Mouse (Mus musculus) lung, postnatal 14 days (tissue): Measurements from ENCODE around the gene Mllt3.
A peak's percentile ranks its signal among the peaks of the same experiment; 100 is the strongest.

Source experiments
- DNase-seq: peaks from one replicate; pipeline ENCODE4 v3.0.0; 2021

The Mllt3 gene

DNA sequence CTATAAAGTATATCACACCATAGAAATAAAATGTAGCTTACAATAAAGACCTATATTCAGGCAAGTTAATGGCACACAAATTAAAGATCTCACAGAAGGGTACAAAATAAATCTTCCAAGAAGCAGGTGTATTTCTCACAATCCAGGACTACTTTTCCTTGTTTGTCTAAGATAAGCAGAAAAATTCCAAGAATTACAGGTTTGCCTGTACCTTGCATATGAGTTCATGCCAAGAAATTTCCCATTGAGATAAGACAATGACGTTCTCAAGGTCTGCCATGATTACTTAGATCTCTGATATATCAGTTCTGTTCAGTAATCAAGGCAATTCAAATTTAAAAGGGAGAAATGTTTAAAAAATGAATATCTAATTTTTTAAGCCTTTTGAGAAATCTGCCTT, 272.9 kb downstream of the Mllt3 start:
- no peak for DNase-seq

DNA sequence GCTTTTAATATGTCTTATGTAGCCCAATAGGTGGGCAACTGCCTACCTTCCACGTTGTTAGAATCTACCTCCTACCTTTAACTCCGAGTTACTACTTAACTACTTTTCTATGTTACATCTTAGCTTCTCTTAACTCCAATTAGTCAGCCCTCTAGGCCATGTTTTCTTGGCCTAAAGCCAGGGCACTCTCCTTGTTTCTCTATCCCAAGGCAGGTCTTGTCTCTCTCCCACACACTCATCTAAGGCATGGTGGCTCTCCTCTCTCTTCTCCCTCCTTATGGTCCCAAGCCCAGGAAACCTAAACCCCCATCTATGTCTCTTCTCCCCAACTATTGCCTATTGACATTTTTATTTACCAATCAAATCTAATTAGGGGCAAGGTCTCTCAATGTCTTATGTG, 273.5 kb downstream of the Mllt3 start:
- DNase-seq: no peak

DNA sequence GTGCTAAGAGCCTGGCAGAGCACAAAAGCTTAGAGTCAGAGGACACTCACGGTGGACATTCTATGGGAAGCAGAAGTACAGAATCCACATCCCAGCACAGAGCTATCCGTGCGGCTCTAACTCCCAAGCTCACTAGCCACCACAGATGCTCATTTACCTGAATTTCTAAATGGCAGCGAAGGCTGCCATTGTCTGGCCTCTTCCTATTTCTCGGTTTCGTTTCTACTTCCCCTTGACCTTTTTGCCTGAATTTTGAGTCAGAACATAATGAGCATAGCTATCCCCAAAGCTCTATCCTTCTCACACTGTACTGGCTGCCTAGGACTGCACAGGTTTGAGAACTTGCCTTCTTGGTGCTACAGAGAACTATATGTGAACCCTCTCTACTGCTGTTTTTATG, 274.1 kb downstream of the Mllt3 start:
- no peak for DNase-seq

DNA sequence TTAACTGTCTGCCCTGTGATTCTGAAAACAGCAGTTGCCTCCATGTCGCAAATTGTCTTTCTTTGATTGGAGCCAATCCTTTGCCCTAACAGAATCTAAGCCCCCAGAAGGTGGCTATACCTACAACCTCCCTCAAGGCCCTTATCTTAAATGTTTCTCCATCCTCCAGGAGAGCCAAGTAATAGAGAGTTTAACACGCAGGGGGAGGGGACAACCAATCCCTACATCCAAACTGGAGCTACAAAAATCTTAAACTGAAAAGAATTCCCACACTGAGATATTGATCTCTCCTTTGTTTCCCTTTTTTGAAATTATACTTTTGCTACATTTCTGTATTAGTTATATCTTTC, 281.7 kb downstream of the Mllt3 start:
- no peak for DNase-seq

DNA sequence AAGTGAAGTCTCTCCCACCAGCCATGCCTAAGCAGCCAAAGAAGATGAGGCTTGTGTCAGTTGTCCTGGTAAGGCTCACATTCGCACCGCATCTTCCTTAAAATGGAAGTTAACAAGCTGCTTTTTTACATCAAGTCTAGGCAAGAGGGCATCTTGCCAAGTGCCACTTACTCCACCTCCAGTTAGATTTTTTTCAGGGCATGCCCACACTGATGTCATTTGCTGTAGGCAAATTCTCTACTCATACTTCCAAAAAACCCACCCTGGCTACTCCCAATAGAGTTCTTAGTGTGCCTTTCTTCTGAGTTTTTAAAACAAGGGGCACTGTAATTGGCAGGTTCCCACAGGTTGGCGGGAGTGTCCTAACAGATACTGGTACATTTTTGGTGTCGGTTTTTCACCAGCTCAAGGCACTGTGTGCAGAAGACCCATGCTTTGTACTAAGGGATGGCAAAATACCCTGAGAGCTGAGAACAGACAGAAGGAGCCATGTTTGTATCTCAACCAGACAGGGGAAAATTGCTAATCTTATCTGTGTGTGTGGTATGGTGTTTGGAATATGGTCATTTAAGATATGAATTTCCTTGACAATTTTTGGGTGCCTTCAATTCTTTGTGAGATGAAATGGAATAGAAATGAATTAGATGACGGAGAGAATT, 282.2 kb downstream of the Mllt3 start:
- DNase-seq: no peak

DNA sequence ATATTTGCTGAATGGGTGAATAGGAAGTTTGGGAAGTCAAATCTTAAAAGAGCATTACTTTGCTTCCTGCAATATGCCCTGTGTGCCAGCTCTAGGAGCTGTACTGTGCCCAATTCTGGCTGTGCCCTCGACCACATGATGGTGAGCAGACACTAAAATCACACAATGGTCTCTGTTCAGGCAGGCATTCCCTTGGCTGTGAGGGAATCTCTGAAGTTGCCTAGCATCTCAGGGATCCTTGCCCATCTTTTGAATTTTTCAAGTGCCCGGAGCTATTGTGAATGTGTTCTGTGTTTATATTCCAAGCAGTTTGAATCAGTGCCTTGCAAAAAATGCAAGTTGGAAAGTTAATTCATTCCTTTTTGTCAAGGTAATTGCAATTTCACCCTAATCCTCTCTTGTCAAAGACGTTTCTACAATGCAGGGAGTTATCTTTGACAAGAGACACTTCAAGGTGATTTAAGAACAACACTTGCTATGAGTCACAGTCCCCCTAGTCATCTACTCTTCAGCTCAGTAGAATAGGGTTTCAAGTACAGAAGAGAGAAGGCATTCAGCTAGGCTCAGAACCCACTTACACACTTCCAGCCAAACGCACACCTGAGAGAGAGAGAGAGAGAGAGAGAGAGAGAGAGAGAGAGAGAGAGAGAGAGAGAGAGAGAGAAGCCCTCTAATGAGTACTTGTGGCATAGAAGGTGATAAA, 283.5 kb downstream of the Mllt3 start:
- DNase-seq: no peak

DNA sequence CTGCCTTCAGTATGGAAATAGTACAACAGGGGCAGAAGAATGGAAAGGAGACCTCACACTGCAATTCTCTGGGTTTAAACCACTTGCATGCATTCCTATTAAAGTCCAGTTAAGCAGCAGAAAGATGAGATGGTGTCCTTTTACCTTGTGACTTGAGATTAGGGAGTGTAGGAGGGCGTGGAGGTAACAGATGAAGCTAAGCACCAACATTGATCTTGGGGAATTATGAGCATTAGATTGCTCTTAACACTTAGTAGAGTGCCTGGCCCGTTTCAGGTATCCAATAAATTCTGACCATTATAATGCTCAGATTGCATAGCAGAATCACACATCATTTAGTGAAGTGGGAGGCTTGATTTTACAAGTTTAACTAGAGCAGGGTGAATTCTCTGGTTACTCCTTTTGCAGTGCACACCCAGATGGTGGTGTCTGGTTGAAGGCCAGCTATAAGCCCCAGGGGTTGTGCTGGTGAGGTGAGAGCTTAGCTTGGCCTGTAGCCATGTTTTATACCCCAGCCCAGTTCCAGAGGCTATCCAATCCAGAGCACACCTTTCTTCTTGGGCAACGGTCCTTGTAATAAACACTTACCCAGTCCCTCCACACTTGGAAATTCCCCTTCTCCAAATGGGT, 288.0 kb downstream of the Mllt3 start:
- DNase-seq: no peak

DNA sequence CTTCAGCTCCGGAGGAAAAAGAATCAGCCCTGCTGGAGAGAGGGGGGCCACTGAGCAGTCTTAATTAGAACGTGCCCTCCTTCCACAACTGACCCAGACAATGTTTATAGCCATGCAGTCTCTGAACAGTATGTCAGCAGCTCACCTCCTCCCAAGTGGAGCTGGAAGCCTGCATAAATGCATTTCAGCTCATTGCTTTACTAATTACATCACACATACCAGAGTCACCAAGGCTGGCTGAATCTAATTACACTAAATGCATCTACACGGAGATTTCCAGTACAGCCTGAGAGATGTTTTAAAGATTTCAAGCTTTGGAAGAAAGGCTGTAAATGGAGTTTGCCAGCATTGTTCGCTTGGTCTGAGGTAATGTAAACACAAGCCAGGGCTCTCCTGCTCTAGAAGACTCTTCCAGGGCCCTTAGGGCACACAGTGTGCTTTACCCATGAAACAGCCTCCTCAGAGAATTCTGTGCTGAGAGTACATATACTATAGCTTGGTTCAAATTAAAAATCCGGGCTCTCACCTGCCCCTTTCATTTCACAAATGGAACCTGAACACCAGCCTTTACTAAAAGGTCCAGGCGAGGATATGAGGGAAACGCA, 293.5 kb downstream of the Mllt3 start:
- DNase-seq: no peak

DNA sequence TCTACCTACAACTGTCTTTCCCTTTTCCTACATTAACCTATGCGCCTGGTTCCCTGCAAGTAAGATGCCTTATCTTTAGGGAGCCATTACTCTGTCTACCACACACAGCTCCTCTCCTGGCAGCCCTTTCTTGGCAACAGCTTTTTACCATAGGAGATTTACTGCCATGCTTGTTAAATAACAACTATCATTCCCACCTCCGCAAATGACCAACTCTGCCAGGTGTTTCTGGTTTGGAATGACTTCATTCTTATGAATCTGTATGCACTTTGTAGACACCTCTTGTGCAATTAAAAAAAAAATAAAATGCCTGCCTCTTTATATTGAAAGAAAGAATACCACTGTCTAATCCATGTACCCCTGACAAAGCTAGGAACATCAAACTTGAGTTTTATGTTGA, 294.1 kb downstream of the Mllt3 start:
- no peak for DNase-seq

DNA sequence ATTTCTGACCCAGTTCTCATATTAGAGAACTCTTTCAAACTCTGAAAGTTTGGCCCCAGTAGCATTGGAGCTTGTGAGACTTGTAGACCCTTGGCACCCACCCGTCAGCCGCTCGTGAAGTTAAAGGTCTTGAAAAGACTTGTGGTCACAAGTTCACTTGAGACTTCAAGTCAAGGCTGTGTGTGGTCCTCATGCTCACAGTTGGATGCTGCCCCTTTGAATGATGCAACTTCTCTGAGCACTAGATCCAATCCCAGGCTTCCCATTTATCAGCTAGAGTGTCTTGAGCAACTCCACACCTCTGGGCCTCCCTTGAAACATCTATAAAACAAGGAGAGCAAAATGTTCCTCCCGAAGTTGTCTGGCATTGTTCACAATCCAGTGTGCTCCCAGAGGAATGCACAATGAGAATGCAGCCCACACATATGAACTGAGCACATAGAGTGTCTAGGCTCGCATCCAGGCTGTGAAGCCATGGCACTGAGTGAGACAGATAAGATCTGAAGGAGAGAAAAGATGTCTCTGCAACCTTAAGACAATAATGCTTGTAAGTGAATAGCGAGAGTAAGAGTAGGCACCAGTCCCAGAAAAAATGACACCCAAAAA, 295.9 kb downstream of the Mllt3 start:
- DNase-seq: peak; percentile 24

DNA sequence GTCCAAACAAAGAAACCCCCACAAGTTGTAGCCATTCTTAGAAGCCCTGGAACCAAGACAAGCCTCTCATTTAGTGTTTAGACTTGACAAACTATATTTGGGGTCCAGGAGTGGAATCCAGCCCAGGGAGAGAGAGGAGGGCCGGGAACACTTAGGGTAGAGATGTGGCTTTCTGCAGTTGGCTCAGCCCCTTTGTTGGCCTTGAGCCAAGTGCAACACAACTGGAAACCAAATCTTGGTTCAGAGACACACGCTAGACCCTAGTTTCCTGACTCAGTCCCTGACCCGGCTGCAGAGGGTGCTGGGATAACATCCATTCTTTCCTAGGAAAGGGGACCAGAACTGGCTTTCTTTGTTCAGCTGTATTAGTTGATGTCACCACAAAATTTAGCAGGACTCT, 296.4 kb downstream of the Mllt3 start:
- peak; percentile 36 for DNase-seq

DNA sequence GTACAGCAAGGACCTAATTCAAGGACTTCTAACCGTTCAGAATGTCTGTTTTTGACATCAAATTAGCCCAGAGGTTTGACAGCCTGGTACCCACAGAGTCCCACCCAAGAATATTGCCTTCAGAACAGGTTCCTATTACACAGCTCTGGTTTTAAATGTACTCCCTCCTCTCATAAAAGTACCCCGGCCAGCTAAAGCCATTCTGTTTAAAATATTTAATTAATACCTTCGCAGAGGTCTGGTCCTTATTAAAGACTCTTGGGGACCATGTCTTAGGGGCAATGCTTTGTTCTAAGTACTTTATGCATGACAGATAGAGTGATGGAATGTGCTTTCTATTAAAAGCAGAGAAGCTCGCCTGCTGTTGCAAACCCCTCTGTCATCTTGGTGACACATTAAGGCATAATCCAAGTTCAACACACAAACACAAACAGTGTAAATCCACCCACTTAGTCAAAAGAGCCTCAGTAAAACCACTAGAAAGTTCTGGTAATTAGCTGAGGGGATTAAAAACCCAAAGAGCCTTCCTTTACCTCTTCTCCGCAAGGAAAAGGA, 302.0 kb downstream of the Mllt3 start:
- no peak for DNase-seq

DNA sequence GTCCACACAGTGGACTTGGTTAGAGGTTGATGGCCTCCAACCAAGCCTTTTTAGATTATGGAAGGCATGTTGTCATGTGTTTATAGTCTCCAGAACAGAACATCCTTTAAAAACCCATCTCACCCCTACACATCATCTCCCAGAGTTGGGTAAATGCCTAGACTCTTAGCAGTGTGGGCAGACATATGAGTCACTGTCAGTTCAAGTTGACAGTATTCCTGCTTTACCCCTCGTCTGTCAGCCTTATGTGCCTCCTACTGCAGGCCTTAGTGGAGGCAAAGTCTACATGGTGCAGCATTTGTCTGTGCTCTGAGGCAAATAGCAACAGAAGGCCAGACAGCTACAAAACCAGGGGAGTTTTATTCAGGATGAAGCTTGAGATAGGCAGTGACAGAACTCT, 304.6 kb downstream of the Mllt3 start:
- no peak for DNase-seq

DNA sequence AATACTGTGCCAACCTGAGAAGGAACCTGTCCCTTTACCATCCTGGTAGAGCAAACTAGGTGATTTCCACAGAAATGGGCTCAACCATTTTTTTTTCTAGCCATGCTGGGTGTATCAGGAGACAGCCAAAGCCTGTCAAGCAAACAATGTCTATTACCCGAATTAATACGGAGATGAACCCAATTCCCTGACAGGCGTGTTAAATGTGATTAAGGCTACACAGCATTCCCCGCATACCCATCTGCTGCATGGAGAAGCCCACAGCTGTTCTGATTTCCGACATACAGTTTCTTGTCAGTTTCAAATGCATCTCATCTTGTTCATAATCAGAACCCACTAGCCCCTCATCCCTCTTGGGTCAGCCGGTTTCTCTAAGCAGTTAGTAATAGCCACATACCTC, 309.7 kb downstream of the Mllt3 start:
- no peak for DNase-seq
